ENCODE assay signal across 9 mouse cellular contexts in the genomic region with DNA sequence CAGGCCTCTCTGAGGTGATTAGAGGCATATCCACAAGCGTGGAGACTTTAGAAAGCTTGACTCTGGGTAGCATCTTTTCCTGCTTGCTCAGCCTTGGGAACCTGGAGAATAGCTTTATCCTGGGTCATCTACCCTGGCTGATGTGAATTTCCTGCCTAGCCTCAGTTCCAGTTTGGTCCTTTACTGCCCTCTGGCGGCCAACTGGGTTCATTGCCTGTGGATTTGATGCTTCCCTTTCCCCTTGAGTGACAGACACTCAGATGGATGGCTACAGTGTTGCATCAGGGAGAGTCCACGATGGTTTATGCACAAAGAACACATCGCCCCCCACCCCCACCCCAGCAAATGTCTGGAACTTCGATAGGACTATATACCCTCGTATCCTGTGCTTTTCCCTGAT.
A peak's percentile ranks its signal among the peaks of the same experiment; 100 is the strongest.
DNase-seq lines count a peak whose midpoint lies in the region; ATAC-seq lines count a peak whose summit lies in the region.
"Had no signal": no experiment of that assay in that cellular context is flagged by ENCODE, and none has a peak within 500 bp of the region (broad histone marks: within the 10 kb centered on the region; RNA-seq: fewer than 3 reads in every experiment).

No protein-coding gene starts in this region.

- no peaks in the 10 kb centered on the region for H3K4me1 ChIP-seq in forebrain, embryonic 16.5 days (replicated peaks; ENCODE audit: control insufficient read depth, insufficient read depth, low read length)
- H3K4me1 ChIP-seq in hindbrain, embryonic 15.5 days (replicated peaks): peaks cover 4% of the 10 kb centered on the region; the same call in 1 of the 2 replicates
- H3K4me1 ChIP-seq in midbrain, embryonic 13.5 days (replicated peaks): no peaks in the 10 kb centered on the region
- H3K4me1 ChIP-seq: limb, embryonic 12.5 days had no signal

- no peak overlapping the region for H3K27ac ChIP-seq in forebrain, embryonic 16.5 days (ENCODE audit: low read length)
- peak overlapping the region; percentile 48; the same call in 1 of the 2 replicates for H3K27ac ChIP-seq in hindbrain, embryonic 15.5 days (replicated peaks)
- H3K27ac ChIP-seq in midbrain, embryonic 13.5 days: no peak overlapping the region
- H3K27ac ChIP-seq: limb, embryonic 12.5 days had no signal

- H3K9me3 ChIP-seq in forebrain, embryonic 16.5 days (ENCODE audit: control insufficient read depth, low read length): no peaks in the 10 kb centered on the region
- H3K9me3 ChIP-seq in hindbrain, embryonic 15.5 days: no peaks in the 10 kb centered on the region
- H3K9me3 ChIP-seq in midbrain, embryonic 13.5 days: no peaks in the 10 kb centered on the region
- H3K9me3 ChIP-seq: limb, embryonic 12.5 days had no signal

- peak; percentile 76; the same call in 1 of the 2 replicates for ATAC-seq in cerebellum, adult (ENCODE audit: insufficient number of reproducible peaks, low FRiP score, low TSS enrichment)
- ATAC-seq in forebrain, embryonic 16.5 days: peak; percentile 47; the same call in 1 of the 2 replicates
- peak; percentile 76 for ATAC-seq in hindbrain, embryonic 15.5 days (ENCODE audit: low FRiP score, low read depth)
- ATAC-seq in midbrain, embryonic 13.5 days: peak; percentile 77

- no peaks in the 10 kb centered on the region for H3K27me3 ChIP-seq in forebrain, embryonic 16.5 days (replicated peaks; ENCODE audit: control insufficient read depth, insufficient read depth, low read length)
- H3K27me3 ChIP-seq in hindbrain, embryonic 15.5 days: no peaks in the 10 kb centered on the region
- H3K27me3 ChIP-seq in midbrain, embryonic 13.5 days: no peaks in the 10 kb centered on the region
- H3K27me3 ChIP-seq: limb, embryonic 12.5 days had no signal

- no peaks in the 10 kb centered on the region for H3K36me3 ChIP-seq in forebrain, embryonic 16.5 days (ENCODE audit: control insufficient read depth, insufficient read depth)
- no peaks in the 10 kb centered on the region for H3K36me3 ChIP-seq in hindbrain, embryonic 15.5 days
- no peaks in the 10 kb centered on the region for H3K36me3 ChIP-seq in midbrain, embryonic 13.5 days
- H3K36me3 ChIP-seq: limb, embryonic 12.5 days had no signal

- DNase-seq in WW6 (ENCODE audit: low read depth, low spot score): peak; percentile 42
- peak; percentile 69 for DNase-seq in left cerebral cortex, adult 11 months (ENCODE audit: low spot score)
- DNase-seq in spleen, postnatal 36 days (ENCODE audit: low spot score in 2 of 2): peak; percentile 3 to 4
- DNase-seq in natural killer cell, adult 2 months (ENCODE audit: low spot score in 2 of 2): no peak

- WGBS in forebrain, embryonic 16.5 days: 6% methylated on average over 6 of the region's 6 CpGs
- 5% methylated on average over 6 of the region's 6 CpGs for WGBS in hindbrain, embryonic 15.5 days
- 6% methylated on average over 6 of the region's 6 CpGs for whole genome bisulfite sequencing in midbrain, embryonic 13.5 days

- no peak overlapping the region for H3K4me2 ChIP-seq in forebrain, embryonic 16.5 days (ENCODE audit: low read length)
- H3K4me2 ChIP-seq in hindbrain, embryonic 15.5 days: no peak overlapping the region
- no peak overlapping the region for H3K4me2 ChIP-seq in midbrain, embryonic 13.5 days (replicated peaks)
- H3K4me2 ChIP-seq: limb, embryonic 12.5 days had no signal

- no peak overlapping the region for H3K9ac ChIP-seq in forebrain, embryonic 16.5 days (replicated peaks; ENCODE audit: low read depth, low read length)
- no peak overlapping the region for H3K9ac ChIP-seq in hindbrain, embryonic 15.5 days
- H3K9ac ChIP-seq in midbrain, embryonic 13.5 days (replicated peaks): no peak overlapping the region
- H3K9ac ChIP-seq: limb, embryonic 12.5 days had no signal

- no peak overlapping the region for H3K4me3 ChIP-seq in forebrain, embryonic 16.5 days (replicated peaks; ENCODE audit: low read length)
- H3K4me3 ChIP-seq in hindbrain, embryonic 15.5 days: no peak overlapping the region
- no peak overlapping the region for H3K4me3 ChIP-seq in midbrain, embryonic 13.5 days (replicated peaks)
- H3K4me3 ChIP-seq: limb, embryonic 12.5 days had no signal

Comparison
In these comparisons a context has a peak if more than half of its experiments do, and no peak if none do; other contexts are left out.
1. DNase-seq: peak in WW6 (single experiment), left cerebral cortex, adult 11 months (single experiment) and spleen, postnatal 36 days (2 of 2); none in natural killer cell, adult 2 months (0 of 2).
2. Peak in every context shown above with its lines, with median percentiles within 50 percentile points of each other: ATAC-seq.